Mouse (Mus musculus) heart, embryonic 12.5 days (tissue): ENCODE data around the gene Abcd4. TPM values are rescaled to one million over a fixed set of nuclear protein-coding genes. Genes with fewer than 3 reads are reported as not detected.
A peak's percentile ranks its signal among the peaks of the same experiment; 100 is the strongest.

Source experiments
- ATAC-seq: fragments of 200-750 bp; cut with Nextera tagmentation; 2 replicates; pipeline ENCODE4 v1.8.0; 2017; ENCODE audit warnings: moderate TSS enrichment, moderate library complexity; ENCODE audit not compliant: insufficient number of reproducible peaks, low FRiP score
- H3K27ac ChIP-seq: fragments of 300-500 bp; sonication (generic); 2 replicates; pipeline ENCODE4 v1.5.1; 2016; ENCODE audit warnings: mild to moderate bottlenecking, moderate library complexity; ENCODE audit not compliant: poor library complexity, severe bottlenecking
- H3K27me3 ChIP-seq: fragments of 300-500 bp; sonication (generic); replicated peaks from 2 replicates; pipeline ENCODE4 v1.6.1; 2016; ENCODE audit warnings: mild to moderate bottlenecking, moderate library complexity
- H3K36me3 ChIP-seq: fragments of 300-500 bp; sonication (generic); 2 replicates; pipeline ENCODE4 v1.6.1; 2016; ENCODE audit warnings: mild to moderate bottlenecking, moderate library complexity
- H3K4me1 ChIP-seq: fragments of 300-500 bp; sonication (generic); replicated peaks from 2 replicates; pipeline ENCODE4 v1.6.1; 2016; ENCODE audit warnings: mild to moderate bottlenecking
- H3K4me2 ChIP-seq: fragments of 300-500 bp; sonication (generic); 2 replicates; pipeline ENCODE4 v1.6.1; 2016; ENCODE audit warnings: mild to moderate bottlenecking, moderate library complexity
- H3K4me3 ChIP-seq: fragments of 300-500 bp; sonication (generic); 2 replicates; pipeline ENCODE4 v1.5.1; 2016; ENCODE audit warnings: mild to moderate bottlenecking
- H3K9ac ChIP-seq: fragments of 300-500 bp; sonication (generic); 2 replicates; pipeline ENCODE4 v1.6.1; 2016; ENCODE audit warnings: mild to moderate bottlenecking, moderate library complexity
- H3K9me3 ChIP-seq: fragments of 300-500 bp; sonication (generic); replicated peaks from 2 replicates; pipeline ENCODE4 v1.6.1; 2016; ENCODE audit warnings: mild to moderate bottlenecking, moderate library complexity
- WGBS: fragments of 180-500 bp; shearing (Covaris S2); methylation state at CpG from one replicate; pipeline ENCODE4 v1.1.7; 2016; 5-methylcytosine and 5-hydroxymethylcytosine counted together
- polyA plus RNA-seq: library from polyadenylated mRNA; unstranded; fragments of >200 nt; fragmentation: Nextera tagmentation; extraction: Ambion mirVana; gene quantifications from 2 replicates; pipeline ENCODE4 v1.2.1, GENCODE M21; 2016

Gene Abcd4
- 10.3 and 10.4 TPM in 2 replicates for polyA plus RNA-seq

GRCm38 (mm10) chr12:84616977-84617630 lies at the start of gene Abcd4:
Gene Abcd4 (minus strand): TSS chr12:84617413.
- ATAC-seq, result peak; percentile 97
- Histone ChIP-seq H3K4me3 (peak within 1 kb of the TSS; percentile 70), H3K4me1 (peaks cover 7% of the 10 kb centered on the region; the same call in 1 of the 2 replicates), H3K9me3 (no peaks in the 10 kb centered on the region), H3K36me3 (peaks cover 7% of the 10 kb centered on the region), H3K27me3 (no peaks in the 10 kb centered on the region), H3K9ac (peak within 1 kb of the TSS; percentile 83), H3K27ac (no peak within 1 kb of the TSS), H3K4me2 (peak within 1 kb of the TSS; percentile 78)
- WGBS, result under 1% methylated on average over 34 of the region's 34 CpGs

DNA sequence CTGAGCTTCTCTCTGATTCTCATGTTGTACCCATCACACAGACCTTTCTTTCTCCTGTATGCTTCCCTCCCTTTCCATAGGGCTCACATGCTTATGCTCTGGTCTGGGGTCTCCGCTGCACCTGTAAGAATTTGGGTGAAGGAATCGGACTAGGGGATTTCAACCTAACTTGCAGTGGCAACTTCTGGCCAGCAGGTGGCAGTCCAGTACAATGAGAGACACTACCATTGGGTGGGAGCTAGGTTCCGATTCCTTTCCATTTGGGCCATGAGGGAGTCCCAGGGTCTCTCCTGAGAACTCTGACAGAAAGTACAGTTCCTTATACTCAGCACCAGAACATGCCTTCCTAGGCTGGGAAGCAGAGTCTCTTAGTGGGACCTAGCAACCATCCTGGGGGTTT lies 36.7 kb upstream of the Abcd4 start:
- no peak overlapping the region for H3K27ac ChIP-seq
- no peaks in the 10 kb centered on the region for H3K9me3 ChIP-seq
- no peak for ATAC-seq
- no peaks in the 10 kb centered on the region for H3K36me3 ChIP-seq
- no peak overlapping the region for H3K9ac ChIP-seq
- 19% methylated on average over 3 of the region's 3 CpGs for WGBS
- H3K4me1 ChIP-seq, result no peaks in the 10 kb centered on the region
- H3K4me2 ChIP-seq, result no peak overlapping the region
- peaks cover 18% of the 10 kb centered on the region for H3K27me3 ChIP-seq
- H3K4me3 ChIP-seq, result no peak overlapping the region

- Histone ChIP-seq H3K36me3 (no peaks in the 10 kb centered on the region), H3K9me3 (no peaks in the 10 kb centered on the region), H3K9ac (no peak overlapping the region), H3K4me1 (no peaks in the 10 kb centered on the region), H3K4me2 (no peak overlapping the region), H3K27me3 (peaks cover 19% of the 10 kb centered on the region), H3K27ac (no peak overlapping the region), H3K4me3 (no peak overlapping the region)
- ATAC-seq, result no peak
- 79% methylated on average over 13 of the region's 13 CpGs for WGBS
These were observed 33.0 kb upstream of the Abcd4 start for GRCm38 (mm10) chr12:84650234-84650633.

DNA sequence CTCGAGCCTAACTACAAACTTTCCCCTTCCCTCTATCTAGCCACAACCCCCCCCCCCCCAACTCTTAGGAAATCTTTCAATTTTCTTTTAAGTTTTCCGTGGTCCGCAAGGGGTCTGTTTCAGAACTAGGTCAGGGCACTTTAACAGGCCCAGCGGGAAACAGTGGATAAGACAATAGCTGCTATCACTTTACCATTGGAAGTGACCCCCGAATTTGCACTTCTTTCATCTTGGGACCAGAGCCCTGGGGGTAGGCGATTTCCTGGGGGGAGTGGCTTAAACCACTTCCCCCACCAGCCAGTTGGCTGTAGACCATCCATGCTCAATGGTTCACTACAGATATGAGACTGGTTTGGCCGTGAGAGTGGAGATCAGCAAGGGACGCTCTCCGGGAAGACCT lies 23.4 kb upstream of the Abcd4 start, which contains the start of gene Vrtn:
Gene Vrtn (plus strand): TSS at position 366 of the 400 bp plus-strand sequence.
- Histone ChIP-seq H3K9ac (no peak within 1 kb of the TSS), H3K4me3 (no peak within 1 kb of the TSS; the same call in 1 of the 2 replicates), H3K27ac (no peak within 1 kb of the TSS), H3K9me3 (no peaks in the 10 kb centered on the region), H3K4me2 (0 out of 2 replicates have a peak within 1 kb of the TSS, but pooled peaks have one; percentile 22), H3K27me3 (peaks cover 58% of the 10 kb centered on the region), H3K4me1 (peaks cover 13% of the 10 kb centered on the region), H3K36me3 (no peaks in the 10 kb centered on the region)
- 8% methylated on average over 9 of the region's 9 CpGs for WGBS
- ATAC-seq, result no peak

DNA sequence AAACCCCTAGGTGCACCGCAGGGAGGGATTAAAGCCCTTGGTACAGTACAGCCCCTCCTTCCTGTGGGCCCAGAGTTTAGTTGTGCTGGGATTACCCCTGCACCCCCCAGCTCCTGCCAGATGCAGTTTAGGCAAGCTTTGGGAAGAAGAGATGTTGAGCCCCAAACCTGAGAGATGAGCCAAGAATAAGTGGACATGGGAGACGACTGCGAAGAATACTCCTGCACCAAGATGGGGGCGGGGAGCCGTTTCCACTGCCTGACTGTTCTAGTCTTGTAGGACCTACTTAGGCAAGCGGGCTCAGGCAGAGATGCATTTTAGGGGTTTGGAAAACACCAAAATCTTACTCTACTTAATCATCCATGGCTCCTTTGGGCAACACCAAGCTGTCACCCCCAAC lies 23.0 kb upstream of the Abcd4 start:
- Histone ChIP-seq H3K36me3 (no peaks in the 10 kb centered on the region), H3K4me1 (peaks cover 13% of the 10 kb centered on the region), H3K4me3 (no peak overlapping the region), H3K27ac (no peak overlapping the region), H3K9me3 (no peaks in the 10 kb centered on the region), H3K27me3 (peaks cover 56% of the 10 kb centered on the region), H3K4me2 (no peak overlapping the region), H3K9ac (no peak overlapping the region)
- ATAC-seq, result no peak
- WGBS, result 11% methylated on average over 6 of the region's 6 CpGs

GRCm38 (mm10) chr12:84631867-84632266 lies 14.7 kb upstream of the Abcd4 start:
- Histone ChIP-seq H3K9me3 (no peaks in the 10 kb centered on the region), H3K4me2 (no peak overlapping the region), H3K27me3 (no peaks in the 10 kb centered on the region), H3K4me3 (no peak overlapping the region), H3K4me1 (no peaks in the 10 kb centered on the region), H3K27ac (no peak overlapping the region), H3K36me3 (no peaks in the 10 kb centered on the region), H3K9ac (no peak overlapping the region)
- WGBS, result 51% methylated on average over 3 of the region's 3 CpGs
- ATAC-seq, result no peak

DNA sequence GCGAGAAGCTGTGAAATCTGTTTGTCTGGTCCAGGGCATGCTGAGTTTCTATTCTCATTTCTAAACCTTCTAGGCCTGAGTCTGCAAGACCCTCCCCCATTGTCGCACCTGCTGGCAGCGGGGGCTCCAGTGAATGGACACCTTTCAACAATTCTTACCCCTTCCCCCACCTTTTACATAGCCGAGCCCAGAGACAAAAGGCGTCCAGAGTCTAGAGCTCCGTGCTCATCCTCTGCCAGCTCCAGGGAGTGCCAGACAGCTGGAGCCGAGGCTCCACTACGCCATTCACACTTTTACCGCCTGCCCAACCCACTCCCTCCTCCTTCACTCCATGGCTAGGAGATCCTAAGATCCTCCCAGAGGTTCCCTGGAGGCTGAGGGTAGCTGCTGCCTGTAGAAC lies 7.9 kb upstream of the Abcd4 start:
- Histone ChIP-seq H3K4me3 (no peak overlapping the region), H3K9ac (no peak overlapping the region), H3K27ac (no peak overlapping the region), H3K36me3 (no peaks in the 10 kb centered on the region), H3K4me2 (peak overlapping the region; percentile 23), H3K9me3 (no peaks in the 10 kb centered on the region), H3K27me3 (peaks cover 15% of the 10 kb centered on the region), H3K4me1 (0 out of 2 replicates have a peak, but pooled peaks cover 4% of the 10 kb centered on the region)
- no peak for ATAC-seq
- 6% methylated on average over 9 of the region's 9 CpGs for WGBS

DNA sequence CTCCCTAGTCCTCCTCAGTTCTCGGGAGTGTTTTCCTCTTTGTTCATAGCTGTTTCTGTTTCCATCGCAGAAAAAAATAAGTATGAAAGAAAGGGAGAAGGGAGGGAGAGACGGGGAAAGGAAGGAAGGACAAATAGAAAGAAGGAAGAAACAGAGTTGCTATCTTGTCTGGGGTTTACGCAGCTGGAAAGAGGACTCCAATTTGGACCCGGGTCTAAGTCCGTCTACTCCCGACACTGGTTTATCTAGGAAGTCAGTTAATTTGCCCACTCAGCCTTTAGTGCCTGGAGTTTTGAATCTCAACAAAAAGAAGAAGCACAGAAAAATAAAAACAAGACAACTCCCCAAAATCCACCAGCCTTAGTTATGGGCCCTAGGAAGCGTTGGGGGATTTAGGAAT lies 7.4 kb upstream of the Abcd4 start:
- H3K36me3 ChIP-seq, result no peaks in the 10 kb centered on the region
- H3K4me2 ChIP-seq, result no peak overlapping the region
- no peak overlapping the region for H3K27ac ChIP-seq
- H3K4me3 ChIP-seq, result no peak overlapping the region
- H3K27me3 ChIP-seq, result peaks cover 15% of the 10 kb centered on the region
- no peak for ATAC-seq
- H3K4me1 ChIP-seq, result 0 out of 2 replicates have a peak, but pooled peaks cover 4% of the 10 kb centered on the region
- no peak overlapping the region for H3K9ac ChIP-seq
- WGBS, result 24% methylated on average over 8 of the region's 8 CpGs
- no peaks in the 10 kb centered on the region for H3K9me3 ChIP-seq

- no peak for ATAC-seq
- no peaks in the 10 kb centered on the region for H3K36me3 ChIP-seq
- H3K4me3 ChIP-seq, result no peak overlapping the region
- peaks cover 13% of the 10 kb centered on the region for H3K27me3 ChIP-seq
- H3K4me2 ChIP-seq, result no peak overlapping the region
- no peaks in the 10 kb centered on the region for H3K9me3 ChIP-seq
- H3K27ac ChIP-seq, result no peak overlapping the region
- H3K4me1 ChIP-seq, result 0 out of 2 replicates have a peak, but pooled peaks cover 4% of the 10 kb centered on the region
- H3K9ac ChIP-seq, result no peak overlapping the region
These were observed 3.8 kb upstream of the Abcd4 start for GRCm38 (mm10) chr12:84620975-84621374.

- 7% methylated on average over 10 of the region's 10 CpGs for WGBS
- peak; percentile 46 for ATAC-seq
- Histone ChIP-seq H3K36me3 (peaks cover 7% of the 10 kb centered on the region), H3K4me2 (peak overlapping the region; percentile 78), H3K27me3 (no peaks in the 10 kb centered on the region), H3K27ac (no peak overlapping the region), H3K4me3 (peak overlapping the region; percentile 70), H3K4me1 (peaks cover 7% of the 10 kb centered on the region; the same call in 1 of the 2 replicates), H3K9ac (0 out of 2 replicates have a peak overlapping the region, but pooled peaks have one; percentile 11), H3K9me3 (no peaks in the 10 kb centered on the region)
These were observed 450 bp upstream of the Abcd4 start for GRCm38 (mm10) chr12:84617663-84618062.

DNA sequence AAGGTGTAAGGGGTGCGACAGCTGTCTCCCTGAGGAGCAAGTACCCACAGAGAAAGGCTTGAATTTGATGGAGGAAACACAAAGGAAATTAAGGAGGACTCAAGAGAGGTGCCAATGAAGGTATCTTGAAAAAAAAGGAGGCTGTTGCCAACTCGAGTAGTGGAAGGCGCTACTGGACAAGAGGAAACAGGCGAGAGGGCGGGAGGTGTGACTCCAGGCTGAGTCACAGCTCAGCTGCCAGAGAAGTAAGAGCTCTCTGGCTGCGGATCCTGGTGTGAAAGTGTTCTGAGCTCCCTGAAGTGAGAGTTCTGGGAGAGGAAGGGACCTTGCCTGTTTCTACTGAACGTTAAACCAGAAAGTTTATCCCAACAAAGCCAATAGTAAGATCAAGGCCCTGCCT lies 2.7 kb downstream of the Abcd4 start:
- H3K4me2 ChIP-seq, result no peak overlapping the region
- ATAC-seq, result no peak

More for the DNA sequence above, 2.7 kb downstream of the Abcd4 start:
- no peaks in the 10 kb centered on the region for H3K27me3 ChIP-seq
- WGBS, result 41% methylated on average over 7 of the region's 7 CpGs
- H3K4me3 ChIP-seq, result no peak overlapping the region
- no peak overlapping the region for H3K27ac ChIP-seq
- H3K36me3 ChIP-seq, result peaks cover 7% of the 10 kb centered on the region
- no peaks in the 10 kb centered on the region for H3K9me3 ChIP-seq
- no peak overlapping the region for H3K9ac ChIP-seq
- peaks cover 4% of the 10 kb centered on the region; the same call in 1 of the 2 replicates for H3K4me1 ChIP-seq
